Mouse (Mus musculus) brown adipose tissue, adult 24 weeks (tissue): ENCODE measurements around the gene Plcd3. TPM values are rescaled to one million over a fixed set of nuclear protein-coding genes. Genes with fewer than 3 reads are reported as not detected.
A peak's percentile ranks its signal among the peaks of the same experiment; 100 is the strongest.

ENCODE experiments used
- H3K27ac ChIP-seq: fragments of 200-500 bp; replicated peaks from 2 replicates; pipeline ENCODE4 v1.5.1; 2012; ENCODE audit warnings: low read depth, mild to moderate bottlenecking, low read length
- H3K4me1 ChIP-seq: fragments of 200-500 bp; 2 replicates; pipeline ENCODE4 v1.6.1; 2012; ENCODE audit warnings: low read length, mixed read lengths; ENCODE audit not compliant: control insufficient read depth, insufficient read depth, insufficient read length
- H3K4me3 ChIP-seq: fragments of 200-500 bp; 2 replicates; pipeline ENCODE4 v1.5.1; 2012; ENCODE audit warnings: low read depth, mild to moderate bottlenecking, low read length, moderate library complexity; ENCODE audit not compliant: insufficient read depth
- polyA plus RNA-seq: library from polyadenylated mRNA; stranded (reverse); fragments of >200 nt; gene quantifications from 2 replicates; pipeline ENCODE4 v1.2.4, GENCODE M21; 2012; ENCODE audit not compliant: missing spikeins, insufficient read depth, insufficient read length

Plcd3 gene
- polyA plus RNA-seq, 1 experiment: 6.2 TPM

GRCm38 (mm10) chr11:103132576-103133455, 31.4 kb upstream of the Plcd3 start:
- H3K4me1 ChIP-seq: peaks cover 7% of the 10 kb centered on the region
- peak overlapping the region; percentile 81 for H3K4me3 ChIP-seq
- H3K27ac ChIP-seq: peak overlapping the region; percentile 97

- H3K4me1 ChIP-seq: peaks cover 7% of the 10 kb centered on the region
- peak within 1 kb of the TSS; percentile 81 for H3K4me3 ChIP-seq
- H3K27ac ChIP-seq: peak within 1 kb of the TSS; percentile 97
Observed at GRCm38 (mm10) chr11:103131701-103132575, 30.5 kb upstream of the Plcd3 start, which contains the start of gene Hexim2. Gene Hexim2, plus strand, starts transcription at chr11:103132429.

DNA sequence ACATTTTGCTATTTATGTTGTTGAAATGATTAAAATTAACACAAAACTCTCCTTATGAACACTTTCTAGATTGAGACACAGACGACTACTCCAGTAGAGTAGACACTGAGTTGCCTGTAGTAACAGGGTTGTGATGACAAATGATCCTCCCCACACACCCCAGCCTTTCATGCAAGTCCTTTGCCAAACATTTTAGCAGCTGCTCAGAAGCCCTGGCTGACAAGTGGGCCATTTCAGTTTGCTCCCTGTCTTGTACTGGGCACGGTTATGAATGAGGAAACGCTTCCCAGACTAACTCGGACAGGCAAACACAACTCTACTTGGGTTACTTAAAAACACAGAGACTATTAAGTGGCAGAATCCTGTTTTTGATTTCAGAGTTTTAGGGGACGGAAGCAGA, 18.9 kb upstream of the Plcd3 start:
- H3K4me1 ChIP-seq: no peaks in the 10 kb centered on the region
- no peak overlapping the region for H3K4me3 ChIP-seq
- no peak overlapping the region for H3K27ac ChIP-seq

- Histone ChIP-seq H3K27ac (no peak overlapping the region), H3K4me1 (peaks cover 2% of the 10 kb centered on the region; the same call in 1 of the 2 replicates), H3K4me3 (no peak overlapping the region)
Observed at GRCm38 (mm10) chr11:103119609-103120008, 18.2 kb upstream of the Plcd3 start.

GRCm38 (mm10) chr11:103118866-103119265, 17.4 kb upstream of the Plcd3 start:
- peaks cover 3% of the 10 kb centered on the region; the same call in 1 of the 2 replicates for H3K4me1 ChIP-seq
- H3K4me3 ChIP-seq: peak overlapping the region; percentile 8; the same call in 1 of the 2 replicates
- no peak overlapping the region for H3K27ac ChIP-seq

DNA sequence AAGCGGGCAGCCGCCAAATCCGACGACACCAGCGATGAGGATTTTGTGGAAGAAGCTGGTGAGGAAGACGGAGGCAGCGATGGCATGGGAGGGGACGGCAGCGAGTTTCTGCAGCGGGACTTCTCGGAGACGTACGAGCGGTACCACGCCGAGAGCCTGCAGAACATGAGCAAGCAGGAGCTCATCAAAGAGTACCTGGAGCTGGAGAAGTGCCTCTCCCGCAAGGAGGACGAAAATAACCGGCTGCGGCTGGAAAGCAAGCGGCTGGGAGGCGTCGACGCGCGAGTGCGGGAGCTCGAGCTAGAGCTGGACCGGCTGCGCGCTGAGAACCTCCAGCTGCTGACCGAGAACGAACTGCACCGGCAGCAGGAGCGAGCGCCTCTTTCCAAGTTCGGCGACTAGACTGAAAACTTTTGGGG, 16.1 kb upstream of the Plcd3 start:
- peak overlapping the region; percentile 26; the same call in 1 of the 2 replicates for H3K27ac ChIP-seq

GRCm38 (mm10) chr11:103116959-103117590, 15.6 kb upstream of the Plcd3 start:
- Histone ChIP-seq H3K27ac (peak overlapping the region; percentile 46), H3K4me1 (peaks cover 14% of the 10 kb centered on the region; the same call in 1 of the 2 replicates), H3K4me3 (peak overlapping the region; percentile 75)

More for the DNA sequence above, 16.1 kb upstream of the Plcd3 start:
- peaks cover 11% of the 10 kb centered on the region; the same call in 1 of the 2 replicates for H3K4me1 ChIP-seq
- H3K4me3 ChIP-seq: peak overlapping the region; percentile 75

DNA sequence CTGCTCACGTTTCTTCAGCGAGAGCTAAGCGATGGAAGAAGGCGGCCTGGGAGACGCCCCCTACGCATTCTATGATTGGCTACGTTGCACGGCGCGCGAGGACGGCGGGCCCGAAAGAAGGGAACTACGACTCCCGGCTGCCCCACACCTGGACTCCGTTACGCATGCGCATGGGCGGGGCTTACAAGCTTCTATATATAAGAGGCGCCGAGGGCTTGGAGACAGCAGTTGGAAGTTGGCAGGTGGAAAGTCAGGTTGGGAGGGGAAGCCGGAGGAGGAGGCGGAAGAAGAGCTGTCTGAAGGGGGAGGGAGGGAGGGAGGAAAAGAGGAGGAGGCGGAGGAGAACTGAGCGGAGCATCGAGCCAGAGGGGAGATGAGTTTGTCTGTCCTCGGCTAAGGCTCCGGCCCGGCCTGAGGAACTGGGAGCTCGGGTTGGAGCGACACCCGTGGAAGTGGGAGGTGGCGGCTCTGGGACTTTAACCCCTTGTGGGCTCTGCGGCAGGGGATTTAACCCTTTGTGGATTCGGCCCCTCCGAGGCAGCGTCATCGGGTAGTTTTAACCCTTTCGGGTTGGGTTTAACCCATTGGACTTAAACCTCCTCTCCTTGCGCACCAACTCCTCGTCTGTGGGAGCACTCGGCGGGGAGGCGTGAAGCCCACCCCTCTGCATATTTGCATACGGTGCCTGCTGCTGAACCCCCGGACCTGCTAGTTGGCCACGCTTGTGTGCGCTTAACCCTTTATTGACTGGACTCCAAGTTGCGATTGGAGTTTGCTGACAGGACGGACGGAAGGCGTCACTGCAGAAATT, 14.8 kb upstream of the Plcd3 start, which contains the start of gene Hexim1:
Gene Hexim1 (plus strand): TSS at position 224 of the 811 bp plus-strand sequence.
- H3K4me3 ChIP-seq: peak within 1 kb of the TSS; percentile 83
- peaks cover 17% of the 10 kb centered on the region for H3K4me1 ChIP-seq

GRCm38 (mm10) chr11:103115163-103116007, 13.9 kb upstream of the Plcd3 start:
- Histone ChIP-seq H3K27ac (peak overlapping the region; percentile 96), H3K4me3 (peak overlapping the region; percentile 83), H3K4me1 (peaks cover 19% of the 10 kb centered on the region)

More for the DNA sequence above, 14.8 kb upstream of the Plcd3 start, which contains the start of gene Hexim1:
- H3K27ac ChIP-seq: peak within 1 kb of the TSS; percentile 96

GRCm38 (mm10) chr11:103114270-103114943, 12.9 kb upstream of the Plcd3 start:
- H3K4me1 ChIP-seq: peaks cover 19% of the 10 kb centered on the region
- peak overlapping the region; percentile 83 for H3K4me3 ChIP-seq
- peak overlapping the region; percentile 96 for H3K27ac ChIP-seq

GRCm38 (mm10) chr11:103113771-103114170, 12.3 kb upstream of the Plcd3 start:
- no peak overlapping the region for H3K27ac ChIP-seq
- H3K4me1 ChIP-seq: peaks cover 19% of the 10 kb centered on the region
- no peak overlapping the region for H3K4me3 ChIP-seq

DNA sequence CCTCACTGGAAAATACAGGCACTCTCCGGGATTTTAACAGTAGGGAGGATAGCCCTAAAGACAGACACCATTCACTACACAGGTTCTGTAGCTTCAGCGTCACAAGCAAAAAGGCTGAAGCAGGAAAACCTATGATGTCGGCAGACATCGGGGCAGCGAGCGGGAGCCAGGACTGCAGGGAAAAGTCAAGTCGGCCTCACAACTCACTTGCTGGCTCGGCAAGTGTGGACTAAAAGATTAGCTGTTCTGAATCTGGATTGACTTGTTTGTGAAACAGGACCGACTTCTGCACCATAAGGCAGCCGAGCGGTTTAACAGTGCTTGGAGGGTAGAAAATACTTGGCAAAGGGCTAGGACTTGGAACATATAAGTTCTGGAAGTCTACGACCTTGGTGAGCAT, 11.5 kb upstream of the Plcd3 start:
- Histone ChIP-seq H3K4me3 (no peak overlapping the region; the same call in 1 of the 2 replicates), H3K27ac (peak overlapping the region; percentile 60), H3K4me1 (peaks cover 19% of the 10 kb centered on the region)

GRCm38 (mm10) chr11:103112552-103112912, 11.1 kb upstream of the Plcd3 start:
- H3K4me3 ChIP-seq: peak overlapping the region; percentile 40
- H3K4me1 ChIP-seq: peaks cover 19% of the 10 kb centered on the region

More at GRCm38 (mm10) chr11:103112552-103112912, 11.1 kb upstream of the Plcd3 start:
- H3K27ac ChIP-seq: peak overlapping the region; percentile 60
